Mouse (Mus musculus) MEL (cell line): Measurements from ENCODE around the gene Bbof1. TPM values are rescaled to one million over a fixed set of nuclear protein-coding genes. Genes with fewer than 3 reads are reported as not detected.

ENCODE experiments used
- DNase-seq: peaks from one replicate; pipeline ENCODE4 v3.0.0; 2011; ENCODE audit warnings: low read depth, low spot score
- H3K27ac ChIP-seq: 2 replicates; pipeline ENCODE4 v1.5.1; 2012; ENCODE audit warnings: low read depth, mild to moderate bottlenecking, control low read depth, low read length, moderate library complexity; ENCODE audit not compliant: control insufficient read depth
- H3K27me3 ChIP-seq, 2 experiments: fragments of 150-350 bp in 1 of 2; sonication (generic) in 1 of 2; 2 replicates each; pipeline ENCODE4 v1.6.1; 2012; ENCODE audit warnings: low read length in 2 of 2, mild to moderate bottlenecking in 2 of 2, improper control_type of control experiment in 1 of 2, moderate library complexity in 1 of 2; ENCODE audit not compliant: insufficient read depth in 2 of 2, control insufficient read depth in 1 of 2
- H3K36me3 ChIP-seq, 2 experiments: 2 replicates each; pipeline ENCODE4 v1.6.1; 2012 to 2014; ENCODE audit warnings: low read length in 2 of 2, improper control_type of control experiment in 1 of 2, inconsistent platforms in 1 of 2, mild to moderate bottlenecking in 1 of 2; ENCODE audit not compliant: insufficient read depth in 2 of 2, control insufficient read depth in 1 of 2
- H3K4me1 ChIP-seq, 2 experiments: fragments of 150-350 bp in 1 of 2; sonication (generic) in 1 of 2; 2 replicates each; pipeline ENCODE4 v1.6.1; 2012; ENCODE audit warnings: low read length in 2 of 2, improper control_type of control experiment in 1 of 2, mild to moderate bottlenecking in 1 of 2; ENCODE audit not compliant: insufficient read depth in 2 of 2, control insufficient read depth in 1 of 2
- H3K4me3 ChIP-seq, 2 experiments: fragments of 150-350 bp in 1 of 2; sonication (generic) in 1 of 2; 2 replicates each; pipeline ENCODE4 v1.5.1; 2012; ENCODE audit warnings: low read depth in 2 of 2, low read length in 2 of 2, mild to moderate bottlenecking in 2 of 2, moderate library complexity in 2 of 2, control low read depth in 1 of 2, improper control_type of control experiment in 1 of 2; ENCODE audit not compliant: control insufficient read depth in 1 of 2, insufficient read depth in 1 of 2
- H3K79me2 ChIP-seq: 2 replicates; pipeline ENCODE4 v1.6.1; 2012; ENCODE audit warnings: mild to moderate bottlenecking, low read length, moderate library complexity; ENCODE audit not compliant: control insufficient read depth, poor library complexity, insufficient read depth
- H3K9ac ChIP-seq: 2 replicates; pipeline ENCODE4 v1.6.1; 2012; ENCODE audit warnings: low read depth, mild to moderate bottlenecking, control low read depth, low read length, moderate library complexity; ENCODE audit not compliant: control insufficient read depth, poor library complexity, severe bottlenecking
- H3K9me3 ChIP-seq: fragments of 150-350 bp; sonication (generic); replicated peaks from 2 replicates; pipeline ENCODE4 v1.6.1; 2012; ENCODE audit warnings: mild to moderate bottlenecking, low read length, improper control_type of control experiment, moderate library complexity; ENCODE audit not compliant: insufficient read depth
- BHLHE40 ChIP-seq: IDR thresholded peaks from 2 replicates; pipeline ENCODE4 v1.6.1; 2012; ENCODE audit warnings: low read depth, mild to moderate bottlenecking, inconsistent platforms, low read length, improper control_type of control experiment, borderline replicate concordance
- CHD1 ChIP-seq: IDR thresholded peaks from 2 replicates; pipeline ENCODE4 v1.6.1; 2012; ENCODE audit warnings: low read depth, mild to moderate bottlenecking, inconsistent platforms, low read length, improper control_type of control experiment
- CHD2 ChIP-seq: IDR thresholded peaks from 2 replicates; pipeline ENCODE4 v1.6.1; 2011; ENCODE audit warnings: low read length, improper control_type of control experiment
- CTCF ChIP-seq, 3 experiments: IDR thresholded peaks in 2 of 3; conservative IDR thresholded peaks in 1 of 3; 2 replicates each; pipeline ENCODE4 v1.5.1; 2011 to 2012; ENCODE audit warnings: low read length in 3 of 3, low read depth in 2 of 3, mild to moderate bottlenecking in 2 of 3, improper control_type of control experiment in 1 of 3, inconsistent platforms in 1 of 3, mixed read lengths in 1 of 3, moderate library complexity in 1 of 3; ENCODE audit not compliant: control insufficient read depth in 1 of 3, insufficient read depth in 1 of 3, poor library complexity in 1 of 3, severe bottlenecking in 1 of 3
- EP300 ChIP-seq, 2 experiments: IDR thresholded peaks; 2 replicates each; pipeline ENCODE4 v1.6.1; 2011; ENCODE audit warnings: improper control_type of control experiment in 2 of 2, low read length in 2 of 2, low read depth in 1 of 2, mild to moderate bottlenecking in 1 of 2
- ETS1 ChIP-seq: IDR thresholded peaks from 2 replicates; pipeline ENCODE4 v1.6.1; 2012; ENCODE audit warnings: low read depth, mild to moderate bottlenecking, inconsistent platforms, low read length, improper control_type of control experiment, moderate library complexity
- HCFC1 ChIP-seq: IDR thresholded peaks from 2 replicates; pipeline ENCODE4 v1.6.1; 2012; ENCODE audit warnings: low read depth, mild to moderate bottlenecking, inconsistent platforms, low read length, improper control_type of control experiment, moderate library complexity
- JUND ChIP-seq: IDR thresholded peaks from 2 replicates; pipeline ENCODE4 v1.6.1; 2011; ENCODE audit warnings: low read depth, mild to moderate bottlenecking, improper control_type of control experiment, low read length
- MAZ ChIP-seq: IDR thresholded peaks from 2 replicates; pipeline ENCODE4 v1.6.1; 2012; ENCODE audit warnings: low read depth, mild to moderate bottlenecking, inconsistent platforms, low read length, improper control_type of control experiment
- MEF2A ChIP-seq: IDR thresholded peaks from 2 replicates; pipeline ENCODE4 v1.6.1; 2014; ENCODE audit warnings: low read depth, mild to moderate bottlenecking, inconsistent platforms, low read length, improper control_type of control experiment; ENCODE audit not compliant: poor library complexity, insufficient replicate concordance, severe bottlenecking; ENCODE audit errors: extremely low read depth
- MYC ChIP-seq: IDR thresholded peaks from 2 replicates; pipeline ENCODE4 v1.6.1; 2011; ENCODE audit warnings: low read depth, mild to moderate bottlenecking, low read length, improper control_type of control experiment, moderate library complexity
- POLR2A ChIP-seq, 2 experiments: IDR thresholded peaks; 2 replicates each; pipeline ENCODE4 v1.6.1; 2011 to 2012; ENCODE audit warnings: low read length in 2 of 2, mild to moderate bottlenecking in 2 of 2, control low read depth in 1 of 2, improper control_type of control experiment in 1 of 2, low read depth in 1 of 2, moderate library complexity in 1 of 2; ENCODE audit not compliant: control insufficient read depth in 1 of 2, insufficient read depth in 1 of 2, poor library complexity in 1 of 2
- POLR2AphosphoS2 ChIP-seq: IDR thresholded peaks from 2 replicates; pipeline ENCODE4 v1.6.1; 2011; ENCODE audit warnings: low read length, improper control_type of control experiment
- POLR2AphosphoS5 ChIP-seq: IDR thresholded peaks from 2 replicates; pipeline ENCODE4 v1.6.1; 2012; ENCODE audit warnings: low read depth, borderline replicate concordance, mild to moderate bottlenecking, inconsistent platforms, low read length, moderate library complexity, mixed read lengths
- RAD21 ChIP-seq: IDR thresholded peaks from 2 replicates; pipeline ENCODE4 v1.6.1; 2011; ENCODE audit warnings: mild to moderate bottlenecking, low read depth, low read length, improper control_type of control experiment
- RCOR1 ChIP-seq: IDR thresholded peaks from 2 replicates; pipeline ENCODE4 v1.6.1; 2012; ENCODE audit warnings: low read depth, mild to moderate bottlenecking, inconsistent platforms, low read length, improper control_type of control experiment
- SIN3A ChIP-seq: IDR thresholded peaks from 2 replicates; pipeline ENCODE4 v1.6.1; 2012; ENCODE audit warnings: low read length, improper control_type of control experiment, inconsistent platforms
- SMC3 ChIP-seq: IDR thresholded peaks from 2 replicates; pipeline ENCODE4 v1.6.1; 2011; ENCODE audit warnings: low read depth, low read length, improper control_type of control experiment
- TCF12 ChIP-seq: IDR thresholded peaks from 2 replicates; pipeline ENCODE4 v1.6.1; 2014; ENCODE audit warnings: low read depth, mild to moderate bottlenecking, inconsistent platforms, low read length, improper control_type of control experiment, moderate library complexity
- UBTF ChIP-seq: IDR thresholded peaks from 2 replicates; pipeline ENCODE4 v1.6.1; 2012; ENCODE audit warnings: low read depth, mild to moderate bottlenecking, inconsistent platforms, low read length, improper control_type of control experiment, moderate library complexity, borderline replicate concordance; ENCODE audit not compliant: insufficient read depth
- USF2 ChIP-seq, 2 experiments: IDR thresholded peaks; 2 replicates each; pipeline ENCODE4 v1.6.1; 2011 to 2012; ENCODE audit warnings: improper control_type of control experiment in 2 of 2, low read length in 2 of 2, borderline replicate concordance in 1 of 2, inconsistent platforms in 1 of 2, low read depth in 1 of 2, mild to moderate bottlenecking in 1 of 2; ENCODE audit not compliant: insufficient read depth in 1 of 2
- ZKSCAN1 ChIP-seq: IDR thresholded peaks from 2 replicates; pipeline ENCODE4 v1.6.1; 2012; ENCODE audit warnings: low read depth, mild to moderate bottlenecking, inconsistent platforms, low read length, improper control_type of control experiment, moderate library complexity
- ZMIZ1 ChIP-seq: IDR thresholded peaks from 2 replicates; pipeline ENCODE4 v1.6.1; 2012; ENCODE audit warnings: low read depth, mild to moderate bottlenecking, inconsistent platforms, low read length, improper control_type of control experiment, moderate library complexity
- polyA plus RNA-seq, 2 experiments: library from polyadenylated mRNA; stranded (reverse) in 1 of 2; unstranded in 1 of 2; fragments of >175 nt in 1 of 2; fragments of >200 nt in 1 of 2; gene quantifications; 2 replicates each; pipeline versions ENCODE4 v1.2.1 to v1.2.4; 2012; ENCODE audit warnings: low replicate concordance in 2 of 2, low read depth in 1 of 2; ENCODE audit not compliant: insufficient read length in 2 of 2, insufficient read depth in 1 of 2, missing spikeins in 1 of 2
- total RNA-seq: library from RNA; depleted of rRNA; stranded (reverse); fragments of 300-350 nt; gene quantifications from 2 replicates; pipeline ENCODE4 v1.2.3, GENCODE M21; 2012

Bbof1 gene
- total and polyA plus RNA-seq, 3 experiments = 0.81 to 1.3 TPM; not detected in 1

DNA sequence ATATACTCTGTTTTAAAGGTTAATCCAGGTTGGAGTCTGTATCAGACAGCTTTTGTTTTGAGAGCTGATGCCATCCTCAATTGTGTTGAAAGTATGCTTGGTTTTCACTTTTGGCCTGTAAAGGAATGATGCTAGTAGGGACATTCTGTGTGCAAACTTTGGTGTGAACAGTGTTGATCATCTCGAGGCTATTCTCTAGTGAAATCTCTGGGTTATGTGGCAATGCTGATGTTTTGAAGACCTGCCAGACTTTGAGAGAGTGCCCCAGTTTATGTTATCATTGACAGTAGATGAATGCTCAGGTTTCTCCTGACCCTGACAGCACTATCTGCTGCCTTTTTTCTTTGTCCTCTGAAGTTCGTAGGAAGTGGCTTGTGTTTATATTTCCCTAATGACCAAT lies 46.0 kb upstream of the Bbof1 start:
- Histone ChIP-seq H3K9ac (no peak overlapping the region), H3K36me3 (peaks cover 0 to 35% of the 10 kb centered on the region in 2 experiments), H3K27me3 (no peaks in the 10 kb centered on the region), H3K4me3 (peak overlapping the region; percentile 17 to 73; a peak in 2 of 4 replicates), H3K79me2 (peaks cover 33% of the 10 kb centered on the region), H3K9me3 (no peaks in the 10 kb centered on the region), H3K27ac (no peak overlapping the region), H3K4me1 (peaks cover 13 to 26% of the 10 kb centered on the region in 2 experiments)
- no peak for DNase-seq
- TF ChIP-seq POLR2AphosphoS5 (no peak), BHLHE40 (no peak)

DNA sequence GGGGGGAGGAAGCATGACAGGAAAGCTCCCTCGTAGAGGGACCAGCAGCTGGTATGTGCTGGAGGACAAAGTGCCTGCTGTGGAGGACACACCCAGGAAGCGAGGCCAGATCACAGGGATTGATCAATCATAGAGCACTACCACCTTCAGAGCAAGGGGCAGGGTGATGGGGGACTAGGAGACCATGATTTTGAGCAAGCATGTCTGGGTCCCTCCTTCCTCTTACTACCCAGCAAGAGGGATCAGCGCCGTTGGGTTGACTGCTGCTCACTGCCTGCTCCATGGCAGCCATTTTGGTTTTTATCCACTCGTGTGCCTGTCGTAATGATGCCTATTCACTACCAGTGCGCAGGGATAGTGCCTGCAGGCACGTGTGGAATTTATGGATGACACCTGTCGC lies 44.6 kb upstream of the Bbof1 start:
- no peak for TF ChIP-seq JUND
- TF ChIP-seq MEF2A = no peak
- no peak for TF ChIP-seq POLR2AphosphoS5
- no peak for TF ChIP-seq SIN3A
- TF ChIP-seq MAZ = no peak
- no peak for TF ChIP-seq ZKSCAN1
- TF ChIP-seq POLR2A (IDR thresholded peaks at IDR 0.05; ENCODE audit: control insufficient read depth in 1 of 2, insufficient read depth in 1 of 2, low read depth in 1 of 2, low read length in 2 of 2, poor library complexity in 1 of 2) = no peak
- no peak for TF ChIP-seq USF2 (IDR thresholded peaks at IDR 0.05; ENCODE audit: borderline replicate concordance in 1 of 2, insufficient read depth in 1 of 2, low read depth in 1 of 2, low read length in 2 of 2)
- no peak for TF ChIP-seq ETS1
- TF ChIP-seq POLR2AphosphoS2 = no peak
- no peak for TF ChIP-seq TCF12
- TF ChIP-seq ZMIZ1 = no peak
- no peak for TF ChIP-seq MYC
- TF ChIP-seq, all 39 proteins: peak for 0
- no peaks in the 10 kb centered on the region for H3K9me3 ChIP-seq
- peaks cover 6 to 14% of the 10 kb centered on the region in 2 experiments for H3K4me1 ChIP-seq

DNA sequence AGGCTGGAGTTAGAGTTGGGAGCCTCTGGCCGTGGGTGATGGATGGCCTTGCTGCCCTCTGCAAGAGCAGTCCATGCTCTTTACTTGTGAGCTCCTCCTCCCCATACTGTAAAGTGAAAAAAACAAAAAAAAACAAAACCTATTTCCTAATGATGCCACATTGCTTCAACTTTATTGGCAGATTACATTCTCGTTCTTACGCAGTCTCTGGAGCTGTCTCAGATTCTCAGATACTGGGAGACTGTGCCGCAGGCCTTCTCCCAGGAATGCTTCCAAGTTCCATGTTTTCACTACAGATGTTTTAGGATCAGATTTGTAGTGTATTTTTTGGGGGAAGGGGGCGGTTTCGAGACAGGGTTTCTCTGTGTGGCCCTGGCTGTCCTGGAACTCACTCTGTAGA lies 43.7 kb upstream of the Bbof1 start:
- H3K27me3 ChIP-seq = no peaks in the 10 kb centered on the region
- peaks cover 4 to 10% of the 10 kb centered on the region in 2 experiments for H3K4me1 ChIP-seq
- peaks cover 3 to 21% of the 10 kb centered on the region in 2 experiments for H3K36me3 ChIP-seq
- H3K79me2 ChIP-seq = peaks cover 33% of the 10 kb centered on the region
- no peak overlapping the region for H3K4me3 ChIP-seq
- no peaks in the 10 kb centered on the region for H3K9me3 ChIP-seq
- no peak overlapping the region for H3K9ac ChIP-seq
- H3K27ac ChIP-seq = no peak overlapping the region
- no peak for DNase-seq
- TF ChIP-seq POLR2A (IDR thresholded peaks at IDR 0.05; ENCODE audit: control insufficient read depth in 1 of 2, insufficient read depth in 1 of 2, low read depth in 1 of 2, low read length in 2 of 2, poor library complexity in 1 of 2) = no peak
- TF ChIP-seq EP300 (IDR thresholded peaks at IDR 0.05; ENCODE audit: low read depth in 1 of 2, low read length in 2 of 2) = no peak
- no peak for TF ChIP-seq HCFC1
- no peak for TF ChIP-seq SMC3
- no peak for TF ChIP-seq TCF12
- TF ChIP-seq BHLHE40 = no peak
- TF ChIP-seq CTCF (IDR thresholded peaks at IDR 0.05 in 2 of 3, conservative IDR thresholded peaks at IDR 0.05 in 1 of 3; ENCODE audit: control insufficient read depth in 1 of 3, insufficient read depth in 1 of 3, low read depth in 2 of 3, low read length in 3 of 3, poor library complexity in 1 of 3, severe bottlenecking in 1 of 3) = no peak
- no peak for TF ChIP-seq SIN3A
- no peak for TF ChIP-seq POLR2AphosphoS5
- no peak for TF ChIP-seq USF2 (IDR thresholded peaks at IDR 0.05; ENCODE audit: borderline replicate concordance in 1 of 2, insufficient read depth in 1 of 2, low read depth in 1 of 2, low read length in 2 of 2)
- TF ChIP-seq JUND = no peak
- TF ChIP-seq CHD1 = no peak
- no peak for TF ChIP-seq UBTF
- no peak for TF ChIP-seq POLR2AphosphoS2
- TF ChIP-seq RCOR1 = no peak
- TF ChIP-seq RAD21 = no peak
- TF ChIP-seq CHD2 = no peak

More for the DNA sequence above, 44.6 kb upstream of the Bbof1 start:
- Histone ChIP-seq H3K9ac (no peak overlapping the region), H3K36me3 (peaks cover 1 to 27% of the 10 kb centered on the region in 2 experiments), H3K4me3 (no peak overlapping the region), H3K79me2 (peaks cover 33% of the 10 kb centered on the region), H3K27me3 (no peaks in the 10 kb centered on the region), H3K27ac (no peak overlapping the region)
- DNase-seq = no peak
